8 mouse cellular contexts compared by ENCODE assay signal in genomic region chr4:47208421-47208991, GRCm38 (mm10). TPM values are rescaled to one million over a fixed set of nuclear protein-coding genes. Genes with fewer than 3 reads are reported as not detected.
A peak's percentile ranks its signal among the peaks of the same experiment; 100 is the strongest.
DNase-seq lines count a peak whose midpoint lies in the region; ATAC-seq and TF ChIP-seq lines count a peak whose summit lies in the region.

No protein-coding gene starts in this region.

- peaks cover 6% of the 10 kb centered on the region; the same call in 1 of the 2 replicates for H3K27me3 ChIP-seq in lung, postnatal 0 days (replicated peaks; ENCODE audit: insufficient read depth, low read length)
- peaks cover 41% of the 10 kb centered on the region for H3K27me3 ChIP-seq in embryonic facial prominence, embryonic 14.5 days (replicated peaks; ENCODE audit: control insufficient read depth, insufficient read depth, low read length)
- H3K27me3 ChIP-seq in intestine, embryonic 15.5 days (replicated peaks), result peaks cover 46% of the 10 kb centered on the region
- peaks cover 38% of the 10 kb centered on the region for H3K27me3 ChIP-seq in neural tube, embryonic 11.5 days (ENCODE audit: control insufficient read depth, insufficient read depth, low read length)

- H3K9me3 ChIP-seq in lung, postnatal 0 days (ENCODE audit: low read length), result no peaks in the 10 kb centered on the region
- no peaks in the 10 kb centered on the region for H3K9me3 ChIP-seq in embryonic facial prominence, embryonic 14.5 days (ENCODE audit: control insufficient read depth, low read length)
- no peaks in the 10 kb centered on the region for H3K9me3 ChIP-seq in intestine, embryonic 15.5 days
- no peaks in the 10 kb centered on the region for H3K9me3 ChIP-seq in neural tube, embryonic 11.5 days (ENCODE audit: control insufficient read depth, low read length)

- no peak overlapping the region for H3K27ac ChIP-seq in lung, postnatal 0 days (ENCODE audit: low read length)
- no peak overlapping the region for H3K27ac ChIP-seq in embryonic facial prominence, embryonic 14.5 days (replicated peaks; ENCODE audit: low read depth, low read length)
- H3K27ac ChIP-seq in intestine, embryonic 15.5 days, result no peak overlapping the region
- no peak overlapping the region for H3K27ac ChIP-seq in neural tube, embryonic 11.5 days (ENCODE audit: low read depth, low read length)

- 0 out of 2 replicates have a peak, but pooled peaks have one; percentile 7 for ATAC-seq in lung, postnatal 0 days
- 0 out of 2 replicates have a peak, but pooled peaks have one; percentile 44 for ATAC-seq in embryonic facial prominence, embryonic 14.5 days (ENCODE audit: low read depth)
- 0 out of 2 replicates have a peak, but pooled peaks have one; percentile 28 for ATAC-seq in intestine, embryonic 15.5 days
- no peak for ATAC-seq in neural tube, embryonic 11.5 days (ENCODE audit: insufficient read depth, low FRiP score, low TSS enrichment)

- no peaks in the 10 kb centered on the region for H3K36me3 ChIP-seq in lung, postnatal 0 days (ENCODE audit: insufficient read depth, low read length)
- no peaks in the 10 kb centered on the region for H3K36me3 ChIP-seq in embryonic facial prominence, embryonic 14.5 days (ENCODE audit: control insufficient read depth, insufficient read depth, low read length)
- H3K36me3 ChIP-seq in intestine, embryonic 15.5 days, result no peaks in the 10 kb centered on the region
- no peaks in the 10 kb centered on the region for H3K36me3 ChIP-seq in neural tube, embryonic 11.5 days (ENCODE audit: control insufficient read depth, insufficient read depth, low read length)

- H3K9ac ChIP-seq in lung, postnatal 0 days (replicated peaks; ENCODE audit: low read depth), result no peak overlapping the region
- peak overlapping the region; percentile 66 for H3K9ac ChIP-seq in embryonic facial prominence, embryonic 14.5 days (ENCODE audit: low read depth, low read length)
- peak overlapping the region; percentile 39 for H3K9ac ChIP-seq in intestine, embryonic 15.5 days
- peak overlapping the region; percentile 46 for H3K9ac ChIP-seq in neural tube, embryonic 11.5 days (ENCODE audit: low read length)

- no peak for TF ChIP-seq EP300 in lung, postnatal 0 days (IDR thresholded peaks at IDR 0.05)

- DNase-seq in lung, postnatal 0 days (ENCODE audit: low spot score), result peak; percentile 31
- DNase-seq in lung, postnatal 14 days, result no peak
- no peak for DNase-seq in embryonic facial prominence, embryonic 14.5 days (ENCODE audit: low spot score)
- DNase-seq in neural tube, embryonic 11.5 days (ENCODE audit: low spot score), result peak; percentile 35
- no peak for DNase-seq in adrenal gland, adult (ENCODE audit: inconsistent age in 2 of 2, low spot score in 1 of 2)
- no peak for DNase-seq in thymus, postnatal 14 days
- no peak for DNase-seq in spleen, postnatal 4 days (ENCODE audit: low spot score in 2 of 2)

- peak overlapping the region; percentile 39 for H3K4me3 ChIP-seq in lung, postnatal 0 days (ENCODE audit: low read depth, low read length)
- peak overlapping the region; percentile 54 for H3K4me3 ChIP-seq in embryonic facial prominence, embryonic 14.5 days (ENCODE audit: low read depth, low read length)
- H3K4me3 ChIP-seq in intestine, embryonic 15.5 days (replicated peaks), result peak overlapping the region; percentile 40
- H3K4me3 ChIP-seq in neural tube, embryonic 11.5 days (ENCODE audit: low read depth, low read length), result peak overlapping the region; percentile 42

- peak; percentile 34 for TF ChIP-seq CTCF in lung, postnatal 0 days (IDR thresholded peaks at IDR 0.05)

- peaks cover 10% of the 10 kb centered on the region for H3K4me1 ChIP-seq in lung, postnatal 0 days (ENCODE audit: insufficient read depth, low read depth, low read length)
- peaks cover 7% of the 10 kb centered on the region; the same call in 1 of the 2 replicates for H3K4me1 ChIP-seq in embryonic facial prominence, embryonic 14.5 days (ENCODE audit: control insufficient read depth, insufficient read depth, low read length)
- H3K4me1 ChIP-seq in intestine, embryonic 15.5 days (replicated peaks), result peaks cover 15% of the 10 kb centered on the region; the same call in 1 of the 2 replicates
- peaks cover 4% of the 10 kb centered on the region; the same call in 1 of the 2 replicates for H3K4me1 ChIP-seq in neural tube, embryonic 11.5 days (ENCODE audit: control insufficient read depth, insufficient read depth, low read length)

- peak overlapping the region; percentile 85 for H3K4me2 ChIP-seq in lung, postnatal 0 days (replicated peaks; ENCODE audit: low read depth, low read length)
- H3K4me2 ChIP-seq in embryonic facial prominence, embryonic 14.5 days (ENCODE audit: low read depth, low read length), result peak overlapping the region; percentile 91
- H3K4me2 ChIP-seq in intestine, embryonic 15.5 days (replicated peaks), result peak overlapping the region; percentile 89
- peak overlapping the region; percentile 80 for H3K4me2 ChIP-seq in neural tube, embryonic 11.5 days (ENCODE audit: low read depth)

- 2% methylated on average over 39 of the region's 40 CpGs for WGBS in lung, postnatal 0 days
- WGBS in embryonic facial prominence, embryonic 14.5 days, result 3% methylated on average over 31 of the region's 40 CpGs
- WGBS in intestine, embryonic 15.5 days, result 2% methylated on average over 40 of the region's 40 CpGs
- 2% methylated on average over 40 of the region's 40 CpGs for WGBS in neural tube, embryonic 11.5 days

RNA-seq across cellular contexts. Expression of gene Col15a1, which starts 0.5 kb away (rescaled TPM):
- 4.9 and 6.0 TPM in 2 replicates for polyA plus RNA-seq in lung, postnatal 0 days (2015; fragmentation: Nextera tagmentation; extraction: Ambion mirVana)
- 31.2 and 31.6 TPM in 2 replicates for polyA plus RNA-seq in embryonic facial prominence, embryonic 14.5 days (2014; fragmentation: Nextera tagmentation; extraction: Ambion mirVana)
- polyA plus RNA-seq in intestine, embryonic 15.5 days (2015; fragmentation: Nextera tagmentation; extraction: Ambion mirVana), result 15.5 and 16.0 TPM in 2 replicates
- polyA plus RNA-seq in neural tube, embryonic 11.5 days (2014; fragmentation: Nextera tagmentation; extraction: Ambion mirVana), result 3.4 TPM in 2 replicates

Comparison
In these comparisons a context has a peak if more than half of its experiments do, and no peak if none do; other contexts are left out.
1. DNase-seq: peak in lung, postnatal 0 days (single experiment) and neural tube, embryonic 11.5 days (single experiment); none in lung, postnatal 14 days (single experiment), embryonic facial prominence, embryonic 14.5 days (single experiment), adrenal gland, adult (0 of 2), thymus, postnatal 14 days (single experiment) and spleen, postnatal 4 days (0 of 2).
2. Peak in every context shown above with its lines, with median percentiles within 50 percentile points of each other: H3K4me2 ChIP-seq and H3K4me3 ChIP-seq.